Mouse (Mus musculus) inflammation-experienced regulatory T-cells, adult 6 months (primary cell): ENCODE data around the gene Slc35b1. TPM values are rescaled to one million over a fixed set of nuclear protein-coding genes. Genes with fewer than 3 reads are reported as not detected.

ENCODE experiments used
- ATAC-seq: one replicate; pipeline ENCODE4 v1.8.0; 2017
- polyA plus RNA-seq, 3 experiments: library from polyadenylated mRNA; unstranded; fragments of 100-300 nt; shearing (Covaris generic); gene quantifications; one replicate each; pipeline ENCODE4 v1.2.1; 2017

The Slc35b1 gene
- polyA plus RNA-seq: 10 to 100 TPM; 63.5 to 83.2 (median 70.3) TPM

GRCm38 (mm10) chr11:95384319-95384972 is at the start of gene Slc35b1:
Slc35b1 (plus strand) TSS chr11:95384692.
- ATAC-seq: peak; percentile 93

DNA sequence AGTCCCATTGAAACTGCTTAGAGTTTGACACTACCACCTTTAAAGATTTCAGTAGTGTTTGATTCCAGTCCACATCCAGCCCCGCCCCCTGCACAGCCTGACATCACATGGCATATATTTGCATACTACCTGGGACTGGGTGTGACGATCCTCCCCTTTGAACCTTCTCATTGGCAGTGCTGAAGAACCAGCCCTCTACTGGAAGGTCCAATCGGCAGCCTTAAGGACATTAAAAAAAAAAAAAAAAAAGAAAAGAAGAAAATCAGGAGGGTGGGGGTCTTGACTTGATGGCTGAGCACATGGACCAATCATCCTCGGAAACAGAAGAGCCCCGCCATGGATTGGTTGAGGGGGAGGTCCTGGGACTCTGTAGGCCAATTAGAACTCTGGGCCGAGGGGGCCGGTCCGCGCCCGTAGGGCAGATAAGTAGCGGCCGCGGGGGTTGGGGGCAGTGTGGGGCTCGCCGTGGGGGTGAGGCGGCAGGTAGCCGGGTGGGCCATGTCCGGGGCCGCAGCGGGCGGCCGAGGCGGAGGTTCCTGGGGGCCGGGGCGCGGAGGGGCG is 47.8 kb upstream of the Slc35b1 start, which contains the start of gene Fam117a:
Gene Fam117a (plus strand): TSS at position 451 of the 561 bp plus-strand sequence.
- ATAC-seq: peak; percentile 88

GRCm38 (mm10) chr11:95337129-95337813 is 47.2 kb upstream of the Slc35b1 start:
- ATAC-seq: peak; percentile 3

- ATAC-seq: no peak
Measured at GRCm38 (mm10) chr11:95337846-95338342, 46.6 kb upstream of the Slc35b1 start.

DNA sequence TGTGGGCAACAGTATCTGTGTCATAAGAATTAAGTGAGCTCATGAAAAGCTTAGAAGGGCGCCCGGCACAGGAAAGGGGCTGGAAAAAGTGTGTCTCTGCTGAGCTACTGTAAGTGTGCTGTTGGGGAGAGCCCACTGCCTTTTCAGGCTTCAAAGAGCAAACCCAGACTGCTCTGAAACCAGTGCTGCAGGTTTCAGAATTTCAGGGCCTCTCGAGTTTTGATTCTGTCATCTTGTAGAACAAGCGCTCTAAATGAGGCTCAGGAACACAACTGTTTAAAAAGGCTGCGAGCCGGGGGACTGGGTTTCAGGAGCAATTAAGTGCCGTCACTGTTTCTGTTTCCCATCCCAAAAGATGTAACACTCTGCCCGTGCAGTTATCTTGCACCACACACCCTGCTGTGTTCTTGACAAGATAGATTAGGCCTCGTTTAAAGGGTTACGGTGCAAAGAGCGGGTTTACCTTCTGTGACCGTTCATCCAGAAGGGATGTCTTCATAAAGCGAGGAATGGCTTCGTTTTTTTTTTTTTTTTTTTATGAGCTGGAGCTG is 44.9 kb upstream of the Slc35b1 start:
- no peak for ATAC-seq

DNA sequence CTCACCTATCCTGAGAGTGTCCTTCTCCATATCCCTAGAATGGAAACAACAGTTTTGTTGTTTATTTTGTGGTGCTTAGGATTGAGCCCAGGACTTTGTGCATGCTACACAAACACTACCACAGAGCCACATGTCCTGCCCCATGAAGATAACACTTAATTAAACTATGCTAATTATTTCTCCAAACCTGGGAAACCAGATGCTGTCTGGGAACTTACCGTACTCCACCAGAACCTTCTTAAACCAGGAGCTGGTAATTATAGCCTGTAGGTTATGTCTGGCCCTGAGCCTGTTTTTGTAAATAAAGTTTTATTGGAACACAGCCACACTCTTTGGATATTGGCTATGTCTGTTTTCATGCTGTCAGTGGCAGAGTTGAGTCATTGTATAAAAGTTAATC is 44.2 kb upstream of the Slc35b1 start:
- no peak for ATAC-seq

DNA sequence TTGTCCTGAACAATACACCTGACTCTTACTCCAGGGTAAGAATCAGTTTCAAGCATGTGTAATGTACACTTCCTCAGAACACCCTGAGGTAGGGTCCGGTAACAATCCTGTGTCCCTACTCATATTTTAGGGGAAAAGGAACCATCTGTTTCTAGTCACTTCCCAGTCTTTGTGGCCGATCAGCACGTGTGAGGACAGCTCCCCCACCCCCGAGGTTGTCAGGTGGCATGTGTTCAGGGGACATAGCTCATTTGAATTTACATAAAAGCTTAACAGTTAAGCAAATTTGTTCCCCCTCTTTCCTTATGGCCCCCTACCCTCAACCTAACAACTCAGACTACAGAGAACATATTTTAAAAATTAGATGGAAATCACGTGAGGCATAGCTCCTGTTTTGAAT is 43.8 kb upstream of the Slc35b1 start:
- ATAC-seq: no peak

DNA sequence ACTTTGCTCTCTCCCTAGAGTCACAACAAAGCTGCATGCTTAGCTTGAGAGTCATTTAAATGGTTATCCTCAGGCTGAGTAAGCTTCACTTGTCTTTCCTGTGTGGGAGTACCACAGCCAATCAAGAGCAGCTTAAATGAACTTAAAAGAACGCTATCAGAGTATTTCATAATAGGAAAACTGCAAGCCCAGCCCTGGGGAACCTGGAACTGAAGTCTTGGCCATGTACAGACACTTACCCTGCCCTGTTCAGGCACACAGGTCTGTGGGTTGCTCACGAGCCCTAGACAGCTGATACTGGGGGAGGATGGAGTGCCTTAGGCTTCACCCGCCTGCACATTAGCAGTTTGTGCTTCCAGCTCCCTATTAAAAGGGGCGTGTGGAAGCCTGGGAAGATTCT is 41.3 kb upstream of the Slc35b1 start:
- peak; percentile 17 for ATAC-seq

GRCm38 (mm10) chr11:95344181-95344580 is 40.3 kb upstream of the Slc35b1 start:
- no peak for ATAC-seq

- ATAC-seq: no peak
Measured at GRCm38 (mm10) chr11:95350289-95350688, 34.2 kb upstream of the Slc35b1 start.

DNA sequence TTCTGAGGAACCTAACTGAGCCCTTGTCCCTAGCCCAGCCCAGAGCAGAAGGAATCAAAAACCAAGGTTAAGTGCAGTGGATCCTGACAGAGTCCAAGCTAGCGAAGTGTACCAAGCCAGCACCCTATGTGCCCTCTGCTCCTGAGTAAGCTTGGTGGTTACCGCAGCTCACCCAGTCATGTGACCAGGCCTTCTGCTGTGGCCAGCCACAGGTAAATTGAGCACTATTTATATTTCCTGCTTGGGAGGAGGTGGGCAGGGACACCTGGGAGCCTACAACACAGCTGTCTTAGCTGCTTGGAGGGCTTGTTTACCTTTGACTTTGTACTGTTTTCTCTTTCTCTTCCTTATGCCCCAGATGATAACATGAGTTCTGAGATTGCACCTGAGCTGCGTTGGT is 33.5 kb upstream of the Slc35b1 start:
- peak; percentile 23 for ATAC-seq

- ATAC-seq: no peak
Measured at GRCm38 (mm10) chr11:95352686-95353085, 31.8 kb upstream of the Slc35b1 start.

DNA sequence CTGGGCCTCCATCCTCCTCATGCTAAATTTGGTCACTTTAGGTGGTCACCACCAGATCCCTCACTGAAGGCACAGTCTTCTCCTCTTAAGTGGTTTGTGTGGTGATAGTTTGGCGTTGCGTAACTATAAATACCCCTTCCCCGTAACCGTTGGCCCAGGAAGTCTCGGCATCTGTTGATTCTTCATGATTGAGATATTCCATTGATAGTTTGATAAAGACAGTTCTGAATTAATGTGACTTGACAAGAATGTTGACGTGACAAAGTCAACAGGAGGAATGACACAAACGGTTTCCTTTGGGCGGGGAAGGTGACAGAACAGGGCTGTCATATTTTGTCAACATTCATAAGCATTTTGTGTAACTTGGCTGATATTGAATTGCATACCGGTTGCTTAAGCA is 31.3 kb upstream of the Slc35b1 start:
- no peak for ATAC-seq

- ATAC-seq: no peak
Measured at GRCm38 (mm10) chr11:95354228-95354944, 30.1 kb upstream of the Slc35b1 start.

- no peak for ATAC-seq
Measured at GRCm38 (mm10) chr11:95354945-95355660, 29.4 kb upstream of the Slc35b1 start.

- no peak for ATAC-seq
Measured at GRCm38 (mm10) chr11:95355661-95356011, 28.9 kb upstream of the Slc35b1 start.

DNA sequence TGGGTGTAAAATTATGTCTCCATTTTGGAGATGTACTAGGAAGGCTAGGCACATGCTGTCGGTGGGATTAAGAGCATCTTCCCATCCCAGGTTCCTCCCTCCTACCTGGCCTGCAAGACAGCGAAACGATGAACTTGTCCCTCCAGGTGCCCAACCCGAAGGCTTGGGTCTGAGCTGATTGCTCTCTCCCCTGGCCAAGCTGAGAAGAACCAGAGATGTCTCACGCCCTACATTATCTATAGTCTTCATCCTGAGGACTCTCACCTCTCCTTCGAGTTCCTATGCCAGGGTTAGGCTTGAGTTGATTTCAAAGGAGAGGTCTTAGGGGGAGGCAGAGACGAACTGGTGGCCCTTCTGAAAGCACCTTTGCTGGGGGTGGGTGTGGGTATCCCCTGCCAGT is 28.5 kb upstream of the Slc35b1 start:
- no peak for ATAC-seq

DNA sequence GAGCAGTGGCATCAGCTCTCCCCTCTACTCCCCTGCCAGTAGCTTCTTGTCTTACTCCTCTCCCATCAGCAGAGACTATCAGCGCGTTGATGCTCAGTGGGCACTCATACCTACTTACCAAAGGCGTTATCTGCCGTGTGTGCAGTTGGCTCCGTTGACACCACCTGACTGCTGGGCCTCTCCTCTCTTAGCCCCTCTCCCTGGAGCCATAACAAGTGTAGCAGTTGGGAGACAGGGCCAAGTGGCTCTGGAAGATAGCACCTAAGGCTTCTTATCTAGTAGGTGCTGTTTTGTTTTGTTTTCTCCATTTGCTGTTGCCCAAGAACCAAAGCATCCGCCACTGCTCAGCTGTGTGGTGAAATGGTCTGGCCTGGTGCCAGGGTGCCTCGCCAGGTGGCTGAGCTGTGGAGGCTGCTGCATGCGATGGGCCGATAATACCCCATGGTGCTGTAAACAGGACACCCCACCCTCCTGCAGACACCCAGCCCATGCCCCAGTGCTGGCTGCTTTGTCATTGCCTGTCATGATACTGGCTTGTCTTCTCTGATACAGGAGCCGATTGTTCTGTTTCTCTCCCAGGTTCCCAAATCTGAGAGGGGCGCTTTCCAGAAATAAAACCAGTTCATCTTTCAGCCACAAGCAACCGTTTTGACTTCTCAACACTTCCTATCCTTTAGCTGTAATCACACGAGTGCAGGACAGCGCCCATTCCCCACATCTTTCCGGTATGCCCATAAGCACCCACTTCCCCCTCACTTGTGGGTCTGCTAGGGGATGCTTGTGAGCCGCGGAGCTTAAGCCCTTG is 27.8 kb upstream of the Slc35b1 start:
- peak; percentile 88 for ATAC-seq

DNA sequence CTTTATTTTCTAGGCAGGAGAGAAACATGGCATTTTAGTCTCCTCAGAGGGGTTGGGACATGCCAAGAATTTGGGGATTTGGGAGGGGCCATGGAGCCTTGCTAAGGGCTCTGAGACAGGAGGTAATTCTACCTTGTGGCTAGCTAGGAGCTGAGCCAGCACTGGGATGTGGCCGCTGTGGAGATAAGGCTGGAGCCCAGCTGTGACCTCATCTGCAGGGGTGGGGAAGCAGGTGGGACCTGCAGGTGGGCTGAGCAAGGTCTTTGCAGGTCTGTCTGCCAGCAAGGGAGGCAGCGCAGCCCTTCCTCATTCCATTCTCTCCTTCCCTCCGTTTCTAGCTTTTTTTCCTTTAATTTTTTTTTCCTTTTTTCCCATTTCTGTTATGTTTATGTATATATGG is 26.2 kb upstream of the Slc35b1 start:
- ATAC-seq: no peak

GRCm38 (mm10) chr11:95364388-95364787 is 20.1 kb upstream of the Slc35b1 start:
- ATAC-seq: no peak

DNA sequence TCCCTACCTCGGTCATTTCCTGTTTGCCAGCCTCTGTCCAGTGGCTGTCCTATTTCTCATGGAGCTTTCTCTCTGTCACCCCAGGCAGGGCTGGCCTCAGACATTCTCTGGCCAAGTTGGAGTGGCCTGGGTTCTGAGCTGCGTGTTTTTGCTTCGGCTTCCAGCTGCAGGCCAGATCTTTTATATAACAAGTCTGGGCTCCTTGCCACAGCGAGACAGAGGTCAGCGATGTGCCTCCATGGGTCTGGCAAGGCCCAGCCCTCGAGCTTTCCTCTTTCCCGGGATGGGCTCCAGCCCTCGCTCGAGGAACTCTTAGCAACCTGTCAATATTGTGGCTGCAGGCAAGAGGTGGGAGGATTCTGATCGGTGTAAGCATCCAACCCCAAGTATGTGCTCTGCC is 18.9 kb upstream of the Slc35b1 start:
- no peak for ATAC-seq
